Mouse (Mus musculus) gonadal fat pad, adult 2 months (tissue): ENCODE measurements around the gene Pdrg1. TPM values are rescaled to one million over a fixed set of nuclear protein-coding genes. Genes with fewer than 3 reads are reported as not detected.

Source experiments
- polyA plus RNA-seq: library from polyadenylated mRNA; depleted of rRNA; stranded (reverse); fragments of >200 nt; gene quantifications from 2 replicates; pipeline ENCODE4 v1.2.3, GENCODE M21; 2012; rRNA removed

The Pdrg1 gene
- polyA plus RNA-seq, 1 experiment: 160 TPM

Other genes starting within 250 kb of the Pdrg1 start
- gene Bcl2l1, start 183.7 kb downstream of the Pdrg1 start, polyA plus RNA-seq: 42.2 and 44.0 TPM in 2 replicates
- gene Tpx2, start 167.5 kb downstream of the Pdrg1 start, polyA plus RNA-seq: 0.80 and 0.90 TPM in 2 replicates
- gene Mylk2, start 104.1 kb downstream of the Pdrg1 start, polyA plus RNA-seq: 0.60 and 0.61 TPM in 2 replicates
- 13.4 and 15.6 TPM in 2 replicates for gene Foxs1, start 82.2 kb downstream of the Pdrg1 start, polyA plus RNA-seq
- 17.7 and 18.0 TPM in 2 replicates for gene Dusp15, start 63.7 kb downstream of the Pdrg1 start, polyA plus RNA-seq
- 8.4 and 15.6 TPM in 2 replicates for gene Ttll9, start 52.9 kb downstream of the Pdrg1 start, polyA plus RNA-seq
- gene Xkr7, start 16.4 kb upstream of the Pdrg1 start, polyA plus RNA-seq: 5.4 and 8.2 TPM in 2 replicates
- gene Ccm2l, start 50.5 kb upstream of the Pdrg1 start, polyA plus RNA-seq: 28.2 and 31.0 TPM in 2 replicates
- gene Hck, start 93.0 kb upstream of the Pdrg1 start, polyA plus RNA-seq: 4.3 and 4.4 TPM in 2 replicates
- 55.5 and 67.1 TPM in 2 replicates for gene Tm9sf4, start 145.9 kb upstream of the Pdrg1 start, polyA plus RNA-seq
- gene Tspyl3, start 210.0 kb upstream of the Pdrg1 start, polyA plus RNA-seq: 4.1 and 4.5 TPM in 2 replicates
- gene Plagl2, start 226.0 kb upstream of the Pdrg1 start, polyA plus RNA-seq: 5.1 and 8.2 TPM in 2 replicates
- gene Pofut1, start 226.1 kb upstream of the Pdrg1 start, polyA plus RNA-seq: 26.6 and 35.5 TPM in 2 replicates